Mouse (Mus musculus): ENCODE data around the gene Ier3. TPM values are rescaled to one million over a fixed set of nuclear protein-coding genes. Genes with fewer than 3 reads are reported as not detected.

The Ier3 gene
- polyA plus RNA-seq, 1 experiment from 2014 or later: 40.4 TPM

DNA sequence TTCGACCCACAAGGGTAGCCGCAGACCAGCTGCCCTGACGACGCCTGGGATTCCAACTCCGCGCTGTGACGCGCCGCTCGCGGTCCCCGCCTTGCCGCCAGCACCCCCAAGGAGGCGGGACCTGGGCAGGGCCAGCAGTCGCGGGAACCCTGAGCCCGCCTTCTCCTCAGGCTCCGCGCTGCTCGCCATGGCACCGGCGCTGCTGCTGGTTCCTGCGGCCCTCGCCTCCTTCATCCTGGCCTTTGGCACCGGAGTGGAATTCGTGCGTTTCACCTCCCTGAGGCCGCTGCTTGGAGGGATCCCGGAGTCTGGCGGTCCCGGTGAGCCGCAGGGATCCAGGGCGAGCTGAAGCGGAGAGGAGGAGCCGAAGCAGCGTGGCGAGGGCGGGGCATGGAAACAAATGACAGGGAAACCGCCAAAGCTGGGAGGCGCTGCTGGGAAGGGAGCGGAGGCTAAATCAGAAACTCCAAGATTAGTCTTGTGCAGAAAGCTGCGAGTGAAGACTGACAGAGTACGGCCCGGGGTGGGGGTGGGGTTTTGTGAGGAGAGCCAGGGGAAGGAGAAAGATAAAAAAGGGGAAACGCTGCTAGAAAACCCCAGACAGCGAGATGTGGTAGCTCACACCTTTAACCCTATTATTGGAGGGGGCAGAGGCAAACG lies 39.8 kb downstream of the Ier3 start, which contains the start of gene Nrm:
Gene Nrm, plus strand, starts transcription at position 121 of the 660 bp plus-strand sequence.
- WGBS: under 1% methylated on average over 47 of the region's 47 CpGs
- peak within 1 kb of the TSS; percentile 74 for H3K4me3 ChIP-seq (ENCODE audit: low read length)
- no peaks in the 10 kb centered on the region for H3K27me3 ChIP-seq (ENCODE audit: insufficient read depth, low read length)
- no peaks in the 10 kb centered on the region for H3K9me3 ChIP-seq (ENCODE audit: low read length)
- H3K9ac ChIP-seq (replicated peaks; ENCODE audit: low read length): peak within 1 kb of the TSS; percentile 81
- peak within 1 kb of the TSS; percentile 88 for H3K27ac ChIP-seq (ENCODE audit: low read length)
- ATAC-seq (ENCODE audit: low FRiP score, low TSS enrichment): peak; percentile 94
- peaks cover 19% of the 10 kb centered on the region; the same call in 1 of the 2 replicates for H3K36me3 ChIP-seq (ENCODE audit: insufficient read depth, low read length)
- peak within 1 kb of the TSS; percentile 83 for H3K4me2 ChIP-seq (replicated peaks; ENCODE audit: low read depth, low read length)
- H3K4me1 ChIP-seq (ENCODE audit: insufficient read depth, low read length): peaks cover 22% of the 10 kb centered on the region

- no peak for ATAC-seq (ENCODE audit: low FRiP score, low TSS enrichment)
- Histone ChIP-seq H3K27me3 (ENCODE audit: insufficient read depth, low read length) (no peaks in the 10 kb centered on the region), H3K4me2 (replicated peaks; ENCODE audit: low read depth, low read length) (peak overlapping the region; percentile 83), H3K9me3 (ENCODE audit: low read length) (no peaks in the 10 kb centered on the region), H3K4me3 (ENCODE audit: low read length) (peak overlapping the region; percentile 68), H3K36me3 (ENCODE audit: insufficient read depth, low read length) (no peaks in the 10 kb centered on the region), H3K4me1 (ENCODE audit: insufficient read depth, low read length) (peaks cover 48% of the 10 kb centered on the region), H3K9ac (replicated peaks; ENCODE audit: low read length) (peak overlapping the region; percentile 85), H3K27ac (ENCODE audit: low read length) (peak overlapping the region; percentile 98)
- WGBS: 26% methylated on average over 10 of the region's 10 CpGs
Observed at GRCm38 (mm10) chr17:35864832-35865353, 43.4 kb downstream of the Ier3 start.

DNA sequence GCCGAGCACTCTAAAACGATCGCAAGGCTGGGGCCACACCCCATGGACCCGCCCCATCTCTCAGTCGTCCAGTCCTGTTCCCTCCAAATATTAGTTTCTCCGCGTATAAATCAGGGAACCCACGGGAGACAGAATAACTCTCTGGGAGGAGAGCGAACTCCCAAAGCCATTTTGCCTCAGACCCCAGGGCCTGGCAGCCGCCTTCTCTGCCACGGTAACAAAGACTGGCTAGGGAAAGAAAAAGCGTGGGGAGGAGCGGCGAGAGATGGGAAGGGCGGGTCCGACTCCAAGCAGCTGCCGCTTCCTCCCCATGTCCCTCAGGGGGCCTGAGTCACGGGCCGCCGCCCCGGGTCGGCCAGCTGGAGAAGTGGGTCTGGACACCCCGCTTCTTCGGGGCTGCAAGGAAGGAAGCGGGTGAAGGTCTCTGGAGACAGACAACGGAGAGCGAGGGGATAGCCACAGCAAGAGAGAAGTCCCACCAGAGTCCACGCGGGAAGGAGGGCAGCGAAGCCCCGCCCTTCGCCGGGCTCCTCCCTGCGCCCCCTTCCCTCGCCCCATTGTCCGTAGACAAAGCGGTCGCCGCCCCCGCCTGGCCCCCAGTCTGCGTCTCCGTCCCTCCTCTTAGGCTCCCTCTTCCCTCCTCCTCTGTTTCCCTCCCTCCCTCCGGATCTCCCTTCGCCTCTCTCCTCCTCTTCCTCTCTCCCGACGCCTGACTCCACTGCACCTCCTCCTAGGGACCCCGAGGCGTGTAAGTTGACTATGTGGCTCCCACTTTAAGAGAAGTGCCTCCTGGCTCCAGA lies 44.2 kb downstream of the Ier3 start, which contains the start of gene Ppp1r18:
Gene Ppp1r18, plus strand, starts transcription at position 113 of the 800 bp plus-strand sequence.
- 0% methylated on average over 32 of the region's 48 CpGs for WGBS
- peak within 1 kb of the TSS; percentile 83 for H3K4me2 ChIP-seq (replicated peaks; ENCODE audit: low read depth, low read length)
- H3K27ac ChIP-seq (ENCODE audit: low read length): peak within 1 kb of the TSS; percentile 98
- no peaks in the 10 kb centered on the region for H3K27me3 ChIP-seq (ENCODE audit: insufficient read depth, low read length)
- peak within 1 kb of the TSS; percentile 68 for H3K4me3 ChIP-seq (ENCODE audit: low read length)
- peak within 1 kb of the TSS; percentile 85 for H3K9ac ChIP-seq (replicated peaks; ENCODE audit: low read length)
- peaks cover 51% of the 10 kb centered on the region for H3K4me1 ChIP-seq (ENCODE audit: insufficient read depth, low read length)
- H3K36me3 ChIP-seq (ENCODE audit: insufficient read depth, low read length): no peaks in the 10 kb centered on the region
- no peaks in the 10 kb centered on the region for H3K9me3 ChIP-seq (ENCODE audit: low read length)
- peak; percentile 66 for ATAC-seq (ENCODE audit: low FRiP score, low TSS enrichment)

- H3K27ac ChIP-seq (ENCODE audit: low read length): peak overlapping the region; percentile 98
- peak; percentile 40 for ATAC-seq (ENCODE audit: low FRiP score, low TSS enrichment)
- H3K9ac ChIP-seq (replicated peaks; ENCODE audit: low read length): peak overlapping the region; percentile 85
- H3K4me2 ChIP-seq (replicated peaks; ENCODE audit: low read depth, low read length): peak overlapping the region; percentile 83
- peaks cover 3% of the 10 kb centered on the region; the same call in 1 of the 2 replicates for H3K9me3 ChIP-seq (ENCODE audit: low read length)
- peaks cover 52% of the 10 kb centered on the region for H3K4me1 ChIP-seq (ENCODE audit: insufficient read depth, low read length)
- 0 out of 2 replicates have a peak, but pooled peaks cover 5% of the 10 kb centered on the region for H3K36me3 ChIP-seq (ENCODE audit: insufficient read depth, low read length)
- under 1% methylated on average over 35 of the region's 38 CpGs for WGBS
- peak overlapping the region; percentile 68 for H3K4me3 ChIP-seq (ENCODE audit: low read length)
- H3K27me3 ChIP-seq (ENCODE audit: insufficient read depth, low read length): no peaks in the 10 kb centered on the region
Observed at GRCm38 (mm10) chr17:35866281-35866831, 44.9 kb downstream of the Ier3 start.

- no peaks in the 10 kb centered on the region for H3K27me3 ChIP-seq (ENCODE audit: insufficient read depth, low read length)
- H3K36me3 ChIP-seq (ENCODE audit: insufficient read depth, low read length): 0 out of 2 replicates have a peak, but pooled peaks cover 5% of the 10 kb centered on the region
- peak overlapping the region; percentile 85 for H3K9ac ChIP-seq (replicated peaks; ENCODE audit: low read length)
- H3K4me3 ChIP-seq (ENCODE audit: low read length): peak overlapping the region; percentile 68
- 8% methylated on average over 26 of the region's 26 CpGs for WGBS
- H3K4me1 ChIP-seq (ENCODE audit: insufficient read depth, low read length): peaks cover 51% of the 10 kb centered on the region
- H3K9me3 ChIP-seq (ENCODE audit: low read length): peaks cover 4% of the 10 kb centered on the region; the same call in 1 of the 2 replicates
- H3K27ac ChIP-seq (ENCODE audit: low read length): peak overlapping the region; percentile 98
- H3K4me2 ChIP-seq (replicated peaks; ENCODE audit: low read depth, low read length): peak overlapping the region; percentile 83
- no peak for ATAC-seq (ENCODE audit: low FRiP score, low TSS enrichment)
Observed at GRCm38 (mm10) chr17:35866911-35867890, 45.7 kb downstream of the Ier3 start.

GRCm38 (mm10) chr17:35868165-35868820 lies 46.8 kb downstream of the Ier3 start:
- 28% methylated on average over 16 of the region's 17 CpGs for WGBS
- H3K9ac ChIP-seq (replicated peaks; ENCODE audit: low read length): peak overlapping the region; percentile 85
- peaks cover 4% of the 10 kb centered on the region; the same call in 1 of the 2 replicates for H3K9me3 ChIP-seq (ENCODE audit: low read length)
- 0 out of 2 replicates have a peak, but pooled peaks cover 5% of the 10 kb centered on the region for H3K36me3 ChIP-seq (ENCODE audit: insufficient read depth, low read length)
- H3K4me2 ChIP-seq (replicated peaks; ENCODE audit: low read depth, low read length): peak overlapping the region; percentile 83
- no peak for ATAC-seq (ENCODE audit: low FRiP score, low TSS enrichment)
- peak overlapping the region; percentile 98 for H3K27ac ChIP-seq (ENCODE audit: low read length)
- H3K27me3 ChIP-seq (ENCODE audit: insufficient read depth, low read length): no peaks in the 10 kb centered on the region
- H3K4me3 ChIP-seq (ENCODE audit: low read length): peak overlapping the region; percentile 68
- peaks cover 52% of the 10 kb centered on the region for H3K4me1 ChIP-seq (ENCODE audit: insufficient read depth, low read length)

DNA sequence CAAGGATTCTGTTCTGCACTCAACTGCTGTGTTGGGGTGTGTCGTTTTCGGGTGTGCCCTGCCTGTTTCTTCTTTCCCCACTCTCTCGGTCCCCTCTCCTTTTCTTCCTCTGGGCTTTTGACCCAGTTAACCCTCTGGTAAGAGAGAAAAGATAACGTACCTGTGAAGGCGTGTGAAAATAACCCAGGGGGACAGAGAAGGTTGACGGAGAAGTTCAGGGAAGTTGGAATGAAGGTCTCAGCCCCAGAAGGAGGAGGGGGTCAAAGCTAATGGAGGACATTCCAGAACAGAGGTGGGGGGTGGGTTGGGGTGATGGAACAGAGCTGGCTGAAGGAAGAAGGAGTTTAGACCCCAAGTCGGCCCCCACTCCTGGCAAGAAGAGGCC lies 47.5 kb downstream of the Ier3 start:
- Histone ChIP-seq H3K4me1 (ENCODE audit: insufficient read depth, low read length) (peaks cover 56% of the 10 kb centered on the region), H3K4me2 (replicated peaks; ENCODE audit: low read depth, low read length) (peak overlapping the region; percentile 83), H3K27me3 (ENCODE audit: insufficient read depth, low read length) (no peaks in the 10 kb centered on the region), H3K27ac (ENCODE audit: low read length) (peak overlapping the region; percentile 98), H3K4me3 (ENCODE audit: low read length) (peak overlapping the region; percentile 68), H3K36me3 (ENCODE audit: insufficient read depth, low read length) (0 out of 2 replicates have a peak, but pooled peaks cover 5% of the 10 kb centered on the region), H3K9ac (replicated peaks; ENCODE audit: low read length) (peak overlapping the region; percentile 85), H3K9me3 (ENCODE audit: low read length) (peaks cover 4% of the 10 kb centered on the region; the same call in 1 of the 2 replicates)
- ATAC-seq (ENCODE audit: low FRiP score, low TSS enrichment): no peak
- 5% methylated on average over 7 of the region's 7 CpGs for WGBS

GRCm38 (mm10) chr17:35869346-35870067 lies 48.0 kb downstream of the Ier3 start:
- ATAC-seq (ENCODE audit: low FRiP score, low TSS enrichment): no peak
- Histone ChIP-seq H3K4me3 (ENCODE audit: low read length) (peak overlapping the region; percentile 68), H3K9me3 (ENCODE audit: low read length) (peaks cover 4% of the 10 kb centered on the region; the same call in 1 of the 2 replicates), H3K9ac (replicated peaks; ENCODE audit: low read length) (peak overlapping the region; percentile 85), H3K4me2 (replicated peaks; ENCODE audit: low read depth, low read length) (peak overlapping the region; percentile 83), H3K36me3 (ENCODE audit: insufficient read depth, low read length) (0 out of 2 replicates have a peak, but pooled peaks cover 5% of the 10 kb centered on the region), H3K27ac (ENCODE audit: low read length) (peak overlapping the region; percentile 98), H3K4me1 (ENCODE audit: insufficient read depth, low read length) (peaks cover 52% of the 10 kb centered on the region), H3K27me3 (ENCODE audit: insufficient read depth, low read length) (no peaks in the 10 kb centered on the region)
- WGBS: 5% methylated on average over 7 of the region's 7 CpGs

Measured in kidney, embryonic 16.5 days (tissue).